Mouse (Mus musculus) olfactory bulb, adult 2 months (tissue): Measurements from ENCODE around the gene Zfhx3. TPM values are rescaled to one million over a fixed set of nuclear protein-coding genes. Genes with fewer than 3 reads are reported as not detected.
"Not testable (repeated sequence)": the region's sequence is repeated elsewhere in the genome, so short reads cannot be mapped to it uniquely, and the experiment has no call there.

Experiments used
- H3K27ac ChIP-seq: fragments of 200-500 bp; 2 replicates; pipeline ENCODE4 v1.5.1; 2012; ENCODE audit warnings: low read depth, low read length; ENCODE audit not compliant: insufficient read depth
- H3K4me1 ChIP-seq: fragments of 200-500 bp; 2 replicates; pipeline ENCODE4 v1.6.1; 2012; ENCODE audit warnings: low read length; ENCODE audit not compliant: control insufficient read depth, insufficient read depth
- H3K4me3 ChIP-seq: fragments of 200-500 bp; 2 replicates; pipeline ENCODE4 v1.5.1; 2012; ENCODE audit warnings: mild to moderate bottlenecking, low read depth, low read length, moderate library complexity; ENCODE audit not compliant: insufficient read depth
- CTCF ChIP-seq: fragments of 200-500 bp; IDR thresholded peaks from 2 replicates; pipeline ENCODE4 v1.5.1; 2012; ENCODE audit warnings: low read depth, mild to moderate bottlenecking, low read length, moderate library complexity; ENCODE audit not compliant: insufficient read depth
- POLR2A ChIP-seq: fragments of 200-500 bp; IDR thresholded peaks from 2 replicates; pipeline ENCODE4 v1.6.1; 2012; ENCODE audit warnings: mild to moderate bottlenecking, low read depth, low read length, moderate library complexity; ENCODE audit not compliant: insufficient read depth
- WGBS: fragments of 180-500 bp; shearing (Covaris S2); methylation state at CpG from one replicate; pipeline ENCODE4 v1.1.7; 2018; 5-methylcytosine and 5-hydroxymethylcytosine counted together
- polyA plus RNA-seq: library from polyadenylated mRNA; stranded (reverse); fragments of >200 nt; gene quantifications from 2 replicates; pipeline ENCODE4 v1.2.4, GENCODE M21; 2012; ENCODE audit warnings: low replicate concordance; ENCODE audit not compliant: missing spikeins, insufficient read depth, insufficient read length

Gene Zfhx3
- polyA plus RNA-seq: not detected in 2 replicates

DNA sequence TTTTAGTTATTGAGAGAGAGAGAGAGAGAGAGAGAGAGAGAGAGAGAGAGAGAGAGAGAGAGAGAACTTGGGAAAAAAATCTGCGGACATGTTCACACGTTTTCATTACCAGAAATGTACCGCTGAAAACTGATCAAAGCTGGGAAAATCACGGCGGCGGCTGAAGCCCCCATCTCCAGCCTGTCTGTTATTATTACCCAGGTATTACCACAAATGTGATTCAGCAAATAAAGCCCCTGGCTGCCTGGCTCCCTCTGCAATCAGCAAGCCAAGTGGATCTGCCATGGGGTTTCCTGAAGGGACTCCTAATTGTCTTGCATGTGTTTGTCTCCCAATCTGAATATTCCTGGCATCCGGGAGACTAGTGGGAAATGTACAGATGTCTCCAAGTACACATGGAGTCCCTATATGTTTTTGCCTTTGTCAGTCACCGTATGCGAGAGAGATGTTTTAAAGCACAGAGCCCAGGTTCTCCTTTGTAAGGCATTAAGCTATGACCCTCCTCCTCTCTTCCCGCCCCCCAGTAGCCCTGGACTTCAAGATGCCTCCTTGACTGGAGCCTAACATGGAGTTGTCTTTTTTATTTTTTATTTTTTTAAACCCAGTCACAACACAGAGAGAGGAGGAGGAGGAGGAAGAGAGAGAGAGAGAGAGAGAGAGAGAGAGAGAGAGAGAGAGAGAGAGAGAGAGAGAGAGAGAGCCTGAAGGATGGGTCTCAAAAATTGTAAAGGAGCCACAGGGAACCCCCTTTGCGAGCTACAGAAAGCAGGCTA, at the start of gene Zfhx3:
Zfhx3 (plus strand) TSS at position 723 of the 773 bp plus-strand sequence.
- 22% methylated on average over 11 of the region's 11 CpGs for WGBS
- H3K4me1 ChIP-seq: 0 out of 2 replicates have a peak, but pooled peaks cover 4% of the 10 kb centered on the region
- H3K4me3 ChIP-seq: no peak within 1 kb of the TSS
- H3K27ac ChIP-seq: no peak within 1 kb of the TSS
- TF ChIP-seq POLR2A (no peak), CTCF (no peak)

DNA sequence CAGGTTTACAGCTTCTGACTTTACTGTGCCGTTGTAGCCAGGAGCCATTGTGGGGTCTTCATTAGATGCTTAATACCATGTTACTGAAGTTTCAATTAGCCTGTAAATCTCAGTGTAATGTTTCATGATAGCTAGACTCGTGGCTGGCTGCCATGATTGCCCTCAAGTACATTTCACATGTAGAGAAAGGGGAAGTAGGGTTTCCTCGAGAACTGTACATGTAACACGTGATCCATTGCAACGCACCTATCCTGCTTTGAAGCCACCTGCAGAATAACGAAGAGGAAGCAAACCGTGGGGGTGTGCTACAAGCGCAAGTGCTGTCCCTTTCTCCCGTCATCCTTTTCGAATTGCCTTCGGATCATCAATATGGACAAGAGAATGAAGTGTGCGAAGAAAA, 23.5 kb upstream of the Zfhx3 start:
- H3K4me1 ChIP-seq: no peaks in the 10 kb centered on the region
- H3K4me3 ChIP-seq: no peak overlapping the region
- TF ChIP-seq CTCF: no peak
- no peak for TF ChIP-seq POLR2A
- H3K27ac ChIP-seq: no peak overlapping the region
- WGBS: 84% methylated on average over 12 of the region's 12 CpGs

- 84% methylated on average over 15 of the region's 15 CpGs for WGBS
- no peak for TF ChIP-seq POLR2A
- no peak for TF ChIP-seq CTCF
- H3K4me1 ChIP-seq: no peaks in the 10 kb centered on the region
- no peak overlapping the region for H3K4me3 ChIP-seq
- no peak overlapping the region for H3K27ac ChIP-seq
Measured at GRCm38 (mm10) chr8:107926149-107926548, 16.3 kb upstream of the Zfhx3 start.

- Histone ChIP-seq H3K4me3 (no peak overlapping the region), H3K4me1 (no peaks in the 10 kb centered on the region), H3K27ac (no peak overlapping the region)
- WGBS: 90% methylated on average over 4 of the region's 4 CpGs
- TF ChIP-seq CTCF (no peak), POLR2A (no peak)
Measured at GRCm38 (mm10) chr8:107936725-107937124, 5.7 kb upstream of the Zfhx3 start.

DNA sequence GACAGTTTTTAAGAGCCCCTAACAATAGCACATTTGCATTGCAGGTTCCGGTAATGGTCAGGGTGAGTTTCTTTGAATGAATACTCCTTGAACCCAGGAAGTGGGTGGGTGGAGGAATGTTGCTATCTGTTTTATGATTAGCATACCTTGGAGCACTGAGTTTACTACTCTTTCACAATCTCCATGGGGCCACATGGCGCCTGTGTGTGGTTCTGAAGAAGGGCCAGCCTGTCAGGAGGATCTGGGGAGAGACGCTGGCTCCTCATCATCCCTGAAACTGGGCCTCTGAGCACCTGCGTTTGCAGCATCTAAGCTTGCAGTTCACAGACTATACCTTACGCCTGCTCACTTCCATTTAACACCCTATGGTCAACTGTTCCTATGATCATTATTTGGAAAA, 4.2 kb upstream of the Zfhx3 start:
- WGBS: 97% methylated on average over 5 of the region's 5 CpGs
- not testable (repeated sequence) for H3K4me1 ChIP-seq, H3K27ac ChIP-seq, H3K4me3 ChIP-seq

DNA sequence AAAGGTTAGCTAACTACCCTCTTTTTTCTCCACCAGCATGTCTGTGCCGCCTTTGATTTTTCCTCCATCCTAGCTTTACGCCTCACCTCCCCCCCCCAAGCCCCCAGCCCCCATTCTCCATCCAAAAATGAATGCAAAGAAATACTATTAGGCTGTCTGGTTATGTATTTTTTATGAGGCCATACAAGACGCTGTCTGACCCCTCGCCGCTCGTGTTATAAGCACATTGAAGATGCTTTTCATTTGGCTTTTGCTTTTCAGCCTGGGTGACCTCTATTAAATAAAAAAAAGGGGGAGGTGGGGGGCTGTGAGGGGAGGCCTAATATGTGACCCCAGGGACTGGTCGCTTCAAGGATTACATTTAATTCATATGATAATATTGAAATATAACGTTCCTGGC, 2.3 kb upstream of the Zfhx3 start:
- Histone ChIP-seq H3K27ac (no peak overlapping the region), H3K4me3 (no peak overlapping the region), H3K4me1 (0 out of 2 replicates have a peak, but pooled peaks cover 4% of the 10 kb centered on the region)
- 93% methylated on average over 8 of the region's 8 CpGs for WGBS
- TF ChIP-seq CTCF: no peak
- TF ChIP-seq POLR2A: no peak

GRCm38 (mm10) chr8:107942752-107943510, 487 bp downstream of the Zfhx3 start:
- no peak overlapping the region for H3K27ac ChIP-seq
- 2% methylated on average over 16 of the region's 17 CpGs for WGBS
- TF ChIP-seq POLR2A (no peak), CTCF (no peak)
- no peak overlapping the region for H3K4me3 ChIP-seq
- 0 out of 2 replicates have a peak, but pooled peaks cover 4% of the 10 kb centered on the region for H3K4me1 ChIP-seq

DNA sequence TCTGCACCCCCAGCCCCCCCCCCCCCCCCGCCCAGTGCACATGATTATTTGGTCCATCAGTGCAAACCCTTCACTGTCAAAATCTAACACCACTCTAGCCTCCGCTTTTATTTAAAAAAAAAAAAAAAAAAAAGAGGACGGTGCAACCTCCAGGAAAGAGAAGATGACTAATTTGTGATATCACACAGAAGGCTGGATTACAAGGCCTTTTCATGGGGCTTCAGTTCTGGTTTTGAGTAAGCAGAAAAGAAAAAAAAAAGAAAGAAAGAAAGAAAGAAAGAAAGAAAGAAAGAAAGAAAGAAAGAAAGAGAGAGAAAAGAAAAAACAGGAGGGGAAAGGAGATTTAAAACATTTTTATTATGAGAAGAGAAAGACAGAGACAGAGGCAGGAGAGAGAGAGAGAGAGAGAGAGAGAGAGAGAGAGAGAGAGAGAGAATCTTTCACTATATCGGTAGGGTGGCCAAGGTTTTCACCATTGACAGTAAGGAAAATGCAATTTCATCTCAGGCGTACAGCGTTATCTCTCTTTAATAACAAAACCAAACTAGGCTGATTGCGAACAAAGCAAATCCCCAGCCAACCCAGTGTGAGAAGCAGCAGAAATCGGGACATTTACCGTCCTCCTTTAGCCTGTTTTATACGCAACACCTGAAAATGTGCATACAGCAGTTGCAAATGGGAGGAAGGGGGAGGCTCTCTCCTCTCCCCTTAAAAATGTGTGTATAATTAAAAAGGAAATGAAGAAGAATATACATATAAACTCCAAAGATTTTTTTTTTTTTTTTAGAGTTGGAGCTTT, 1.3 kb downstream of the Zfhx3 start:
- 0 out of 2 replicates have a peak, but pooled peaks cover 4% of the 10 kb centered on the region for H3K4me1 ChIP-seq
- H3K27ac ChIP-seq: no peak overlapping the region
- no peak overlapping the region for H3K4me3 ChIP-seq
- WGBS: 10% methylated on average over 10 of the region's 10 CpGs
- TF ChIP-seq CTCF (no peak), POLR2A (no peak)
